Comparison of ENCODE assay signal across 19 mouse cellular contexts in the genomic region with DNA sequence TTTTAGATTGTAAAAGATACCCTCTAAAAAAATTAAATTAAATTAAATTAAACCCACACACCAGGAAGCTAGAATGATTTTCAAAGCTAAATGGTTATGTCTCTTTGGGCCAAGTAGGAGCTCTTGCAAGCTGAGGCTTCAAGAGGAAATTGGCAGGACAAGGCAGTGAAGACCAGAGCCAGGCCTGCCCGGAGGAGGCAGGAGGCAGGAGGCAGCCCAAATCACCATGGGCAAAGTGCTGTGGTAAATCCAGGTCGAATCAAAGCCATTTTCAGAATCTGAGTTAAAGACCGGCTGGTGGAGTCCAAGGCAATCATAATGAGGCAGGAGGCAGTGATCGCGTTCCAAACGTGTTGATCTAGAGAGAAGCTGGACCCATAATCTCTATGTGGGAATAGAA.
DNase-seq lines count a peak whose midpoint lies in the region; TF ChIP-seq lines count a peak whose summit lies in the region.
"Had no signal": no experiment of that assay in that cellular context is flagged by ENCODE, and none has a peak within 500 bp of the region (broad histone marks: within the 10 kb centered on the region; RNA-seq: fewer than 3 reads in every experiment).

No protein-coding gene starts in this region.

- DNase-seq in cerebellum, adult 2 months: peak; percentile 17 to 44
- no peak for DNase-seq in cerebellum, adult 9-10 months
- DNase-seq in cerebellum, postnatal 14 days: peak; percentile 58 to 68
- DNase-seq in cerebellum, adult 9-11 months: no peak
- DNase-seq in cerebellum, postnatal 36 days: peak; percentile 26 to 35
- no peak for DNase-seq in cerebellum, postnatal 4 days (ENCODE audit: low spot score in 2 of 2)
- DNase-seq: adrenal gland, adult 8-10 months; adrenal gland, postnatal 14 days; adrenal gland, postnatal 36 days; B cell, adult 2 months; cerebellum, adult 11-12 months; cerebellum, adult 8-10 months; forebrain, postnatal 0 days had no signal

- TF ChIP-seq CTCF in cerebellum, adult 2 months (IDR thresholded peaks at IDR 0.05; ENCODE audit: borderline replicate concordance, insufficient read depth, low read depth, low read length): no peak

- WGBS in cerebellum, adult 2 months: 12% methylated on average over 6 of the region's 6 CpGs

- no peaks in the 10 kb centered on the region; the same call in 1 of the 2 replicates for H3K4me1 ChIP-seq in cerebellum, adult 2 months (ENCODE audit: control insufficient read depth, insufficient read depth, low read length)
- H3K4me1 ChIP-seq: embryonic facial prominence, embryonic 12.5 days; forebrain, embryonic 13.5 days; forebrain, embryonic 15.5 days had no signal

- H3K27me3 ChIP-seq in cerebellum, adult 2 months (ENCODE audit: control insufficient read depth, insufficient read depth, low read length): no peaks in the 10 kb centered on the region
- H3K27me3 ChIP-seq: CH12.LX; embryonic facial prominence, embryonic 12.5 days; forebrain, embryonic 13.5 days; forebrain, embryonic 15.5 days; Patski had no signal

- no peak for TF ChIP-seq POLR2A in cerebellum, adult 2 months (IDR thresholded peaks at IDR 0.05; ENCODE audit: borderline replicate concordance, insufficient read depth, low read length)

- no peak overlapping the region for H3K27ac ChIP-seq in cerebellum, adult 2 months (ENCODE audit: insufficient read depth, low read length)
- H3K27ac ChIP-seq: embryonic facial prominence, embryonic 10.5 days; embryonic facial prominence, embryonic 12.5 days; forebrain, embryonic 13.5 days; forebrain, embryonic 15.5 days had no signal

- H3K4me3 ChIP-seq in cerebellum, adult 2 months (replicated peaks; ENCODE audit: insufficient read depth, low read depth, low read length): no peak overlapping the region
- H3K4me3 ChIP-seq: embryonic facial prominence, embryonic 10.5 days; embryonic facial prominence, embryonic 12.5 days; forebrain, embryonic 13.5 days; forebrain, embryonic 15.5 days had no signal

Comparison
In these comparisons a context has a peak if more than half of its experiments do, and no peak if none do; other contexts are left out.
1. DNase-seq: peak in cerebellum, adult 2 months (2 of 2), cerebellum, postnatal 14 days (2 of 2) and cerebellum, postnatal 36 days (2 of 2); none in cerebellum, adult 9-10 months (single experiment), cerebellum, adult 9-11 months (single experiment) and cerebellum, postnatal 4 days (0 of 2).